Mouse (Mus musculus): ENCODE data around the gene Il17rd.
A peak's percentile ranks its signal among the peaks of the same experiment; 100 is the strongest.

Gene Il17rd

DNA sequence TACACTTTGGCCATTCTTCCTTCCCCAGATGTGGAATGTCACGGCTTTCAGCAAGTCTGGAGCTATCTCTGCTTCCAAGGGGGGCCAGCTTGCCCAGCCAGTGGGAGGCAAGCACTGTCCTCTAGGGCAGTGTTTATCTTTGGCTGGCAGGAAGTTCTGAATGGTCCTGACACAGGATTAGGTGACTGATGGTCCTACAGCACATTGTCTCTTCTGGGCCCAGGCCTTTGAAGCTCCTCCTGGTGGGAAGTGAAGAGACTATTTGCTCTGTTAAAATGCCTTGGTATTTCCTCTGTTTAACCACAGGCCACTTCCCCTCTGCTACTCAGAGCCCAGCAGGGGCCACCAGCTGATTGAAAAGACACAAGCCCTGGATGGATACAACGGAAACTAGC is 6.2 kb downstream of the Il17rd start:
- peak; percentile 80 for DNase-seq (ENCODE audit: low spot score)

DNA sequence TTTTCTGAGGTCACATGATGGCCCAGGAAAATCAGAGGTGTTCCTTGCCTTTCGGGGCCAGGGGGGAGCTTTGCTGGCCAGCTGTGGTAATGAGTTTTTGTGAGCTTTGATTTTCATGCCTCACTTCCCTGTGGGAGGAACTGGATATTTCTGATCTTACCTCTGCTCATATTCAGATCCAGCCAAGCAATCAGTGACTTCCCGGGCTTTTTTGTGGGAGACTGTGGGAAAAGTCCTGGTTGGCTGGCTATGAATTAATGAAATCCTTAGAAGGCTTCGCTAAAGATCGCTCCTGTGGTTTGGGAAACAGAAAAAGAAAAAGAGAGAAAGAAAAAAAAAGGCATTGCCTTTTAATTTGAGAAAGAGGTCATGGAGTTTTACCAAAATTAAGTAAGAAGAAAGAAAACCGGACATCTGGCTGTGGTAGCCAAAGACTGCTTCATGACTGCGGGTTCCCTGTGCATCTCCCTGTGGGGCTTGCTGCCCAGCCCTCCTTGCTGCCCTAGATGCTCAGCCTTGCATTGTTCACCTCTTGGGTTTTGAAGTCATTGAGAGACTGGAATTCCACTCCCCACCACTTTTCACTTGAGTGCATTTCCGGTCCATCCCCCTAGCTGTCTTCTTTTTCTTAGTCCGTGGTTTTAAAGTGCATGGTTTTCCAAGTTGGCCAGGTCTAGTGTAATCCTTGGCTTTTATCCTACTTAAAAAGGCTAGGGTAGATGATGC is 9.7 kb downstream of the Il17rd start:
- no peak for DNase-seq (ENCODE audit: low spot score)

DNA sequence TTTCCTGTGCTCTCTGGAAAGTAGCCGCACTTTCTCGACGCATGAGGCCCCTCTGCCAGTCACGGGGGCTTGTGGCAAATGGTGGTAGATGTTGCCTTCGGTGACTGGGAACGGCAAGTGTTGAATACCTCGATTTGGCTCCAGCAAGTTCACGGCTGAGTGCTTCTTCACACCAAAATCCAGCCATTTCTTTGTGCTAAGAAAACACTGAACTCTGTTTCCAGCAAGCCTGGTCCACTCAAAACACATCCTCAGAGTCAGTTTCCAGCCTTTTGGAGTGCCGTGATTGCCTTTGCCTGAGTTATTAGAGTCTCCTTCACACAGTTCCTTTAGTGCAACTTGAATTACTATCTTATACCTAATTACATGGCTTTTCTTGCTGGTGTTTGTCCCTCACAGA is 11.3 kb downstream of the Il17rd start:
- no peak for DNase-seq (ENCODE audit: low spot score)

DNA sequence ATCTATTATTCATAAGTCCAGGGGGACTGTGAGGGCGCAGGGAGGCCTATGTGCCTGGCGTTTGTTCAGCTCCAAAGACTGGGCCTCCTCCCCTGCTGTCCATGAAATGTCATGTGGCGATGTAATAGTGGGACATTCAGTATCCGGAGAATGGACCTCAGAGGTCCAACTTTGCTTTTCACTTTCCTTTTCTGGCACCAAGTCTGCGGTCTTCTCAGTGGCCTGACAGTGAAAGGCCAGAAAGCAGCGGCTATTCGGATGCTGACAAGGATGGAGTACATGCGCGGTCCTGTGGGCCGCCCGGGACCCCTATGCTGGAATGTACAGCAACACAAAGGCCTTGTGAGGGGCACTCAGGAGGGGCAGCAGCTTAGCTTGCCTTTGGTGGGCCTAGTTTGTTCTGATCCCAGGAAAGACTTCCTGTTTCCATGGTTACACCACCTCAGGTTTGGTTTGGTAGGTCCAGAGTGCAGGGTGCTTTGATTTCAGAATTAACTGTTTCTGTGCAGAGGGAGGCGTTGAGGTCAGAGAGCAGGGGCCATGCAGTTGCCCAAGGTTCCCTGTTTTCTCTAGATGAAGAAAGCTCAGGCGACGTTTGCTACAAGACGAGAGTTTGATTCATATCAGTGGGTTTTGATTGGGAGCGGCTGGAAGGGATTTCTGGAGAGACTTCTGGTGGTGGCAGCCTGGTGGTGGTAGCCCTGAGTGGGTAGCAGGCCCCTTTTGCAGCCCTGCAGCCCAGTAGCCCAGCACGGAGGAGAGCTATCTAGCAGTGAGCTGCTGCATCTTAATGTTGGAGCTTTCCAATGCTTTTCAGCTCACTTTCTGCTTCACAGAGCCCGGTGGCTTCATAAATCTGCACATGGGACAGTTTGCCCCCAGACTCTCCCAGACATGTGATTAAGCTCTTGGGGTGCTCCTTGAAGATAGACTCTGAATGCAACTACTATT is 12.1 kb downstream of the Il17rd start:
- DNase-seq (ENCODE audit: low spot score), result peak; percentile 82

DNA sequence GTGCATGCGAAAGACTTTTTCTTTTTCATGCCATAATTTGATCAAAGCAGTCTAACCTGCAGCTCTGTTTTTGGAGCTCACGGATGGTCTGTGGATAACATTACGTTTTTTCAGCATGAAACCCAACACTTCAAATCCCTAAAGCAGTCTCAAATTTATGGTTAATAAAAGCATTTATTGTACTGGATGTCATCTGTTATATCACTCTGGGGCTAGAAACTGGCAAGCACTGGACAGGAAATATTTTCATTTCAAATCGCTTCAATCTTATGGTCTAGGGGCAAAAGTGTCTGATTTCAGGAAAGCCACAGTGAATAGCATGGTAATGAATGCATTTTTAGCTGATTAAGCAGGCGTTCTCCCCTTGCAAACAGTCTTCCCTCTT is 12.8 kb downstream of the Il17rd start:
- DNase-seq (ENCODE audit: low spot score), result no peak

DNA sequence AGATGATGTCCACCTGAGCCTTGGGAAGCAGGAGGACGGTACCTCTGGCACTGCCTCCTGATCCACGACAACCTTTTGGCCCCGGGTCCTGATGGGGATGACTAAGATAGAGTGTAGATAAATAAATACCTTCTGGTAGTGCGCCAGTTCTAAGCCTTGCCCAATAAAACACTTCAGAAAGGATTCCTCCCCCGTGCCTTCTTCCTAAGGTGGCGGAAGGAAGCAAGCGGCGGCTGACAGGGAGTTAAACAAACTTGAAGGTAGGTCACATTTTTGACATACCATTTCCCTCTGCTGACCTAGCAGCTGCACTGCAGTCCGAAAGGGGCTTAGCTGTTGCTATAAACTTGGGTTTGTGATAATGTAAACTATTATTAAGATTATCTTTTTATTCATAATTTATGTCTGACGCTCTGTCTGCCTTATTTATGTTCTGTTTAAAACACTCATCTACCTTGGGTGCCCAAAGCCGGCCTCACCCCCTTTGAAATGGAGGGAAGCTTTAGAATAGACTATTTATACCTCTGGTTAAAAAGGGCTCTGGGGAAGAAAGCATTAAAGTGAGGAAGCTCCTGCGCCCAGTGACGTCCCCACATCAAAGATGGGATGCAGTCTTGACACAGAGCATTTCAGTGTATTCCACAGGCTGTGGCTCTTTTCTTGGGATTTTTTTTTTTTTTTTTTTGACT is 19.9 kb downstream of the Il17rd start:
- DNase-seq (ENCODE audit: low spot score), result no peak

DNA sequence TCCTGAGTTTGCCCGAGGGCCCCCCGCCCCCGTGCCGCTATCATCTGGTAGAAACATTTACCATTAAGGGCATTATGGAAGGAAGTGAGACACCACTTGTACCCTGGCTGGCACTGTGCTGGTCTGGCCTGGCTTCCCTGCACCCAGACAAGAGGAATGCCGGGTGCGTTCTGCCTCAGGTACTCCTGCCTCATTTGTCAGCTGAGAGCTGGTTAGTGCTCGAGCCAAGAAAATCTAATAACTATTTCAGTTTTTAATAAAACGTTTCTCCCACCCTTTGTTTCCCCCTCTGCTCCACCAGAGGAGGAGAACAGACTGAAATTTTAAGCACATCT is 20.4 kb downstream of the Il17rd start:
- DNase-seq (ENCODE audit: low spot score), result no peak

DNA sequence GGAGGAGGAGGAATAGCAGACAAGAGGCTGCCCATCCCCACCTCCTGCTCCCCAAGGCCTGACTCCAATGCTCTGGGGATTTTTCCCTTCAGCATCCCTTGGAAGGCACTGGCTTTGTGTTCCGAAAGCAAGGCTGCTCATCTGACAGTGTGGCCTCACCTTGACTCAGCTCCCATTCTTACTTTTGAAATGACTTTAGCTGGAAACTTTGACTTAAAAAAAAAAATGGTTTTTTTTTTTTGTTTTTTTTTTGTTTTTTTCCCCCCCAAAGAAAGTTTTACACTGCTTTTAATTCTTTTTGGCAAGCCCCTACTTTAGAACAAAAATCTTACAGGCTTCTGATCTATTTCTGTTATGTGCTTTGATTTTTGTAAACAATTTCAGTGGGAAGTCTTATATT is 24.6 kb downstream of the Il17rd start:
- no peak for DNase-seq (ENCODE audit: low spot score)

DNA sequence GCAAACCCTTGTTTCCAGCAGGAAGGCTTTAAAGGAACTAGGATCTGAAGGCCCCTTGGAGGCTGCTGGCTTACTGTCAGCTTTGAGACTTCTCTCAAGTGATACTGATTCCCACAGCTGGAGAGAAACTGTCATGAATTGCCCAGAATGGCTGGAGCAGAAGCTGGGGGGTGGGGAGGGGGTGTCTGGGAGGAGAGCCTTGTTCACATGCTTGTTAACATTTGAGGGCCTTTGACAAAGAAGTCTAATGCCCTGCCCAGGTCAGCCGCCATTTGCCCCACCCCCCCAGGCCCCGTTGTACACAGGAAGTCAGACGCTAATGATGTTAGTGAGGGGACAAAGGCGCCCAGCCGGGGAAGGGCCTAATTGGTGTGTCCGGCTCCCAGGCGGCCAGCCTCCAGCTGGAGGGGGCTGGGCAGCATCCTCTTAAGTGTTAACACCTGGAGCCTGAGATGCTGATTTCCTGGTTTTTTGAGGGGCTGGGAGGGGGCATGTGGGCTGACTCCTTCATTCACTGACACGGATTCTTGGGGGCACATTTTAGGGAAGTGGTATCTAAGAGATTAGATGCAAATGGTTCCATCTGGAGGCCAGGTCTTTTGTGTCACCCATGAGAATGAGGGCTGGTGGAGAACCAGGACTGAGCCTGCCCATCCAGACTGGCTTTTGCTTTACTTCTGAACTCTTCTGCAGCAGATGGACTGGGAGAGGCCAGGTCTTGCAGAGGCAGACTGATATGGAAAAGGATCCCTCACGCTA is 27.6 kb downstream of the Il17rd start:
- DNase-seq (ENCODE audit: low spot score), result peak; percentile 91

DNA sequence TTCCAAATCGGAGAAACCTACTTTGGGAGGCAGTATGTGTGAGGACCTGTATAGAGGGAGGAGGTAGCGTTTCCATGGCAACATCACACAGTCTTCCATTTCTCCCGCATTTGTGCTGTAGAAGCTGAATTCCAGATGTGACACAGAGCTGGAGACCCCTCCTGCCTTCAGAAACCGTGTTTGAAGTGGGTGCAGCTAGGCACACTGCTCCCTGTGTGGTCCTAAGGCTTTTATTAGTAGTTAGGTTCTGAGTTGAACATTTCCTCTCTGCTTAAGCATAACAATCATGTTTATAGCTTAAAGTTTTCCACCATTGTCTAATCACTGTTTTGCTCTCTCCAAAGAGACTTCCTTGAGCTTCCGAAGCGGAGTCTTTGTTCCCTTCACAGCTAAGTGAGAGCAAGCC is 29.1 kb downstream of the Il17rd start:
- peak; percentile 85 for DNase-seq (ENCODE audit: low spot score)

DNA sequence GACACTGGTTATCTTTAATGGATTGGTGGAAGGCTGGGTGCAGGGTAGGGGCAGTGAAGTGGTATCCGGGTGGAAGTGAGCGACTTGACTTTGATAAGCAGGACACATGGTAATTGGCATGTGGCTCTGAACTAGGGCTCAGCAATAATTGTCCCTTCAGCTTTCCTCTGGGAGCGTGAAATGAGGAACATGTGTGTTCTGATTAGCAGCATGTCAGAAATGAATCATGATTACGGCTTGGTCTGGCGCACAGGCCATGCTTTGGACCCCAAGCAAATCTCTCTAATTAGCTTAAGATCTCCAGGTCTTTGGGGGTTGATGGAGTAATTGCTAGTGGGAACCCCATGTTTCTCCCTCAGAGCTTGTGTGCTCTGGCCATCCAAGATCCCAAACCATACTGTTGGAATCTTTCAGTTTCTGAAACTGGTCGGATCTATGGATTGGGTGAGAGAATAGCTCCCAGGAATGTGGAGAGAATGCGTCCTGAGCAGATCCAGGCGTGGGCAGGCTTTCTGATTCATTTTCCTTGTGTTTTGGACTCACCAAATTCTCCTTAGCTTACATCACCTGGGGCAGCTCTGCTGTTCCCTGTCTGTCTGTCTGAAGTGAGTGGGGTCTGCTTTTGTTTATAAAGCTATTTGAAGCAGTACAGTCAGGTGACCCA is 30.8 kb downstream of the Il17rd start:
- DNase-seq (ENCODE audit: low spot score), result no peak

DNA sequence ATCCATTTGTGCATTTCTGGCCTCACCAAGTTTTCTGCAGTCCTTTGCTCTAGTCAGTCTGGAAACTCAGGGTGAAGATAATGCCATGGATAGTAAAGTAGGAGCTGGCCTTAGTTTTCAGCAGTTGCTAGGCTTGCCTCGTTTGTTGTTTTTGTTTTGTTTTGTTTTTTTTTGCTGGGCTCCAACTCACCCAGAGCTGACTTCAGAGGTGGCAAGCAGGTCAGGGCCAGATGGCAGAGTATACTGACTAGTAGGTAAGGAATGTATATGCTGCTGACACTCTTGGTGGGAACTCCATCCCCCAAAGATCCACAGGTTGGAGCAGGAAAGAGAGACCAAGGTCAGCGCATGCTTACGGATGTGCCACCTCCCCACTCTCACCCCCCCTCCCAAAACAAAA is 31.4 kb downstream of the Il17rd start:
- DNase-seq (ENCODE audit: low spot score), result no peak

DNA sequence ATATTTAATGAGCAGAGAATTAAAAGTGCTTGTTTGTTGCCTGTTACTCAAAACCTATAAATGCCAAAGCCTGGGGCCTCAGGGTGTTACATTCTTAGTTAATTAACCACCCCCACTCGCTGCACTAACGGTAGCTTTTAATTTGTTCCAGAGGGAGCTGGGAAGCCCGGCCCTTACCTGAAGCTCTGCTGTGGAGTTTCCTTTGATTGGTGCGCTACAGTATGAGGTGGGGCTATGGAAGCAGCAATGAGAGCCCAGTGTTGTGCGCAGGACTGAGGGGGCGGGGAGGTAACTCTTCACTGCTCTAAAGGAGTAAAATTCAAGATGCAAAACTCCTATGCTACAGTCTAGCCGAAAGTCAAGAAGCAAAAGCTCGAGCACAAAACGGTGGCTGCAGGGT is 32.0 kb downstream of the Il17rd start:
- no peak for DNase-seq (ENCODE audit: low spot score)

DNA sequence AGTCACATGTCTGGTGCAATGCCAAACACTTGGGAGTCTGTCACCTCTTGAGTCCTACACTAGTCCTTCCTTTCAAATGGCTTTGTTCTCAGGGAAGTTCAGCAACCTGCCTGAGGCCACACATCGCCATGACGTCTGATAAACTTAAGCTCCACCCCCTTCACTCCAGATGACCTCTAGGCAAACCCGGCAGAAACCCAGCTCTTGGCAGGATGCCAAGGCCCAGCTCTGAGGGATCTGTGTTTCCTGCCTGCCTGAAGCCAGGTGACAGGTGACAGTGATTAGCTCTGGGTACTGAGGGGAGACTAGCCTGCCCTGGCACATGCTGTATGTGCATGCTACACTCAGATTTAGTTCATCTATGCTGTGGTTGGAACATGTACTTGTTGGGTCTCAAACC is 33.2 kb downstream of the Il17rd start:
- DNase-seq (ENCODE audit: low spot score), result no peak

DNA sequence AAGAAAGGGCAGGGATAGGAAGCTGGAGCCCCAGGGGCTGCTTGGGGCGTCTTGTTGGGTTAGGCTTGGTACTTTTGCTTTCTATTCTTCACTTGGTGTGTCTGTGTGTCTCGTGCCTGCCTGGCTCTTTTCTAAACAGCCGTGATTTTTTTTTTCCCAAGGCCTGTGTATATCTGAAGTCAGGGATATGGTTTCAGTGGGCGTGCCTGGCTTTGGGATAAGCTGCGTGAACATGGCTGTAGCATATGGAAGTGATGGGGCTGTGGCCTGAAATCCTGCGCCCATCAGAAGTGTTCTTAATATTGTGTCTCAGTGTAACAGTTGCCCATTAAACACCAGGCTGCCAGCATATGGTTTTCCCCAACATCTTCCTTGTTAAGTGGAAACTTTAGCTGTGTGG is 36.3 kb downstream of the Il17rd start:
- no peak for DNase-seq (ENCODE audit: low spot score)

DNA sequence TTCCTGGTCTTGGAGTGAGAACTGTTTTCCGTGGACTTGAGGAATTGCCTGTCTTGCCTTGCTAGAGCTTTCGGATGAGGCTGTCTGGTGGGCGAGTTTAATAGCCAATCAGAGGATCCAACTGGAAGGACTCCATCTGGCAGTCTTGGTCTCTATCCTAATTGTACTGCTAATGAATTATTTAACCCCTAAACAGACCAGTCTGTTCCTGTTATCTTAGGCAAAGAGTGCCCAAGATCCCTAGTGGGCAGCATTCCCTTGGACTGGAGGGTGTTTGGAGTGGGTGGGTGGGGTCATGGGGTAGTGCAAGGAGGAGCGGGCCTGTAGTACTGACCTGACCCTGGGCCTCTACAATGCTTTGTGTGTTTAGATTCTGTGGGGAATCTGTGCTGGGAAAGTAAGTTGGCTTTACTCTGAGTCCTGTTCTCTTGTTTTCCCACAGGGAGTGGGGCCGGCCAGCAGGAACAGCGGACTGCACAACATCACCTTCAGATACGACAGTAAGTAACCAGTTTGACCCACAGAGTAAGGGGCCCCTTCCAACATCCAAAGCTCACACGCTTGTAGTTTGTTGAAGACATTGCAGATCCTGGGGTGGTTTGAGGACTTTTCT is 37.3 kb downstream of the Il17rd start:
- DNase-seq (ENCODE audit: low spot score), result no peak

DNA sequence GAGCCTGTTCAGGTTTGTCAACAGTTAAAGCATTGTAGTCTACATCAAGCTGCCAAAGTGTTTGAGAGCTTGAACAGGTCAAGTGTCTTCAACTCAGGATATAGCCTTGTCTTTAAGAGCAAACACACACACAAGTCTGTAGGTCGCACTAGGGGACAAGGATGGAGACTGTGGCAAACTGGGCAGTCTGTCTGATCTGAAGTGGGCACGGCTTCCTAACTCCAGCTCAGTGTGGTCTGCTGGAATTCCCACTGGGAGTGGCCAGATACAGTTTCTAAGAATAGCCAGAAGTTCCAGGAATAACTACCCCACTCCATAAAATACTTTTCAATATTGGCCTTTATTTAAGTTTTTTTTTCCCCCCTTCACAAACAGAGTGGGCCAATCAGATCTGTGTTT is 37.8 kb downstream of the Il17rd start:
- no peak for DNase-seq (ENCODE audit: low spot score)

DNA sequence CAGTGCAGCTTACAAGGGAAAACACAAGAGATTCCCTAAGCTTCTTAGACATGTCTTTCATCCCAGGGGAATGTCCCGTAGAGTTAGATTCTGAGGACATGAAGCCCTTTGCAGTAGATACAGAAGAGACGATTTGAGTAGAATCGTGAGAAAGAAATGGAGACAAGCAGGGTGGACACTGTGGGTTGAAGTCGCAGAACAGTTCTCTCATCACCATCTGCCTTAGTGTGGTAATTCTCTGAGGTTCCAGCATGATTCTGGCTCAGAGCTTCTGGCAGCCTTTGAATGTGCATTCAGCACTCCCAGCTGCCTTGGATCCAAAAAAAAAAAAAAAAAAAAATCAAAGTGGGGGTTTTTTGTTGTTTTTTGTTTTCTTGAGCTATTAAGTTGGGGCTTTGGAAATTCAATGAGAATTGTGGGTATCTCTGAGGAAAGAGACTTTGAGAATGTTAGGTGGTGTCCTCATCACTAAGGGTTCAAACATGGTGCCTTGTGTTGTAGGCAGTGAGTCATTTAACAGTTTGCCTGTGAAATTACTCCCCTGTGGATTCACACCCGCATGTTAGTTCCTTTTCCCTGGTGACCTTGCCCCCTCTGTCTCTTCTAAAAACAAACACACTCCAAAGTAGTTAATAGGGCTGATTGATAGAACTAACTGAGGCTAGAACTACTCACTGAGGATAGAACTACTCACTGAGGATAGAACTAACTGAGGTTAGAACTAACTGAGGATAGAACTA is 43.0 kb downstream of the Il17rd start:
- no peak for DNase-seq (ENCODE audit: low spot score)

DNA sequence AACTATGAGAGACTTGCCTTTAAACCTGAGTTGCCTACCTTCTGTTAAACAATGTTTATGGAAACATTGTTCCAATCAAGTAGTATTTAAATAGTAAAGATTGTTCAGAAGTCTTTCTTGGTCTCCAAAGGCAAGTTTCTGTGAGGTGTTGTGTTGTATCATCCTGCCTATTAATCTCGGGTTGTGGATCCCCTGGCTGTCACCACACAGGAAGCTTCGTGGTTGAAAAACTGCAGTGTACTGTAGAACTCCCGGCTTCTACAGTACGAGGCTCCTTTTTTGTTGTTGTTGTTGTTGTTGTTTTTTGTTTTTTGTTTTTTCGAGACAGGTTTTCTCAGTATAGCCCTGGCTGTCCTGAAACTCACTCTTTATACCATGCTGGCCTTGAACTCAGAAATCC is 46.7 kb downstream of the Il17rd start:
- no peak for DNase-seq (ENCODE audit: low spot score)

DNA sequence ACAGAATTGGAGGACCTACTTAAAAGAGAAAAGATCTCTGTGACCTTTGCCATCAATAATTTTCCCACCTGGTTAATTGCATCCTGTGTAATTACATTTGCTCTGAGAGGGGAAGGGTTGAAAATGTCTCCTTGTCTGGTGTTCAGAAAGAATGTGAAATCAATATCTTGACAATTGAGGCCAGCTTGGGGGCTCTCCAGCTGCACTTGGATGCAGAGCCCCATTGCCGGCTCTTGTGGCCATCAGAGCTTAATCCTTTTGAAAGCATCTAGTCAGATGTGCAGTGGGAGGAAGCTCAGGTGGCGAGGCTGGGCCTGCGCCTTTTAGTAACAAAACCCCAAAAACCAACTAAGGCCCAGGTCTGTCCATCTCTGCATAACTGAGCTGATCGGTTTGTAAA is 47.3 kb downstream of the Il17rd start:
- no peak for DNase-seq (ENCODE audit: low spot score)

DNA sequence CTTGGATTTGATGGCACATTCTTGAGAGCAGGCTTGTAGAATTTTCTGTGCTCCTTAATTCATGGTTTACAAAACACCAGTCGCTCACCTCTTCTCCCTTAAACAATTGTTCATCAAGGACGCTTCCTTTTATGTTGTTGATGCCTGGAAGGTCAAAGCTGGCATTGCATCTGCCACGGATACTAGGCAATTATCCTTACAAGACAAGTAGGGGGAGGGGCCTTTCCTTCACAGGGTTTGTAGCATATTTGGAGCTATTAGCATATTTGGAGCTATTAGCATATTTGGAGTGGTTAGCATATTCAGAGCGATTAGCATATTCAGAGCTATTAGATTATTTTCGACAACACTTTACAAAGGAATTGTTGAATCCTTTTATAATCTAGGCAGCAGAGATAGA is 55.5 kb downstream of the Il17rd start:
- no peak for DNase-seq (ENCODE audit: low spot score)

Measured in embryo, embryonic 10.5 days (tissue).